Mouse (Mus musculus) intestine, postnatal 0 days (tissue): ENCODE data around the gene Add3. TPM values are rescaled to one million over a fixed set of nuclear protein-coding genes. Genes with fewer than 3 reads are reported as not detected.
A peak's percentile ranks its signal among the peaks of the same experiment; 100 is the strongest.

Experiments
- ATAC-seq: fragments of 200-750 bp; cut with Nextera tagmentation; 2 replicates; pipeline ENCODE4 v1.8.0; 2017; ENCODE audit warnings: mild to moderate bottlenecking, moderate TSS enrichment, moderate library complexity
- H3K27ac ChIP-seq: fragments of 300-500 bp; sonication (generic); 2 replicates; pipeline ENCODE4 v1.5.1; 2014; ENCODE audit warnings: mild to moderate bottlenecking, low read depth, low read length, moderate library complexity
- H3K27me3 ChIP-seq: fragments of 300-500 bp; sonication (generic); replicated peaks from 2 replicates; pipeline ENCODE4 v1.6.1; 2014; ENCODE audit warnings: low read length, mixed read lengths; ENCODE audit not compliant: control insufficient read depth, insufficient read depth
- H3K36me3 ChIP-seq: fragments of 300-500 bp; sonication (generic); 2 replicates; pipeline ENCODE4 v1.6.1; 2014; ENCODE audit warnings: mild to moderate bottlenecking, moderate library complexity; ENCODE audit not compliant: control insufficient read depth, insufficient read depth
- H3K4me1 ChIP-seq: fragments of 300-500 bp; sonication (generic); replicated peaks from 2 replicates; pipeline ENCODE4 v1.6.1; 2014; ENCODE audit warnings: antibody characterized with exemption, low read length, mixed read lengths; ENCODE audit not compliant: control insufficient read depth, insufficient read depth
- H3K4me2 ChIP-seq: fragments of 300-500 bp; sonication (generic); replicated peaks from 2 replicates; pipeline ENCODE4 v1.6.1; 2014; ENCODE audit warnings: low read depth, mild to moderate bottlenecking, moderate library complexity
- H3K4me3 ChIP-seq: fragments of 300-500 bp; sonication (generic); 2 replicates; pipeline ENCODE4 v1.5.1; 2014; ENCODE audit warnings: low read depth, low read length
- H3K9ac ChIP-seq: fragments of 300-500 bp; sonication (generic); 2 replicates; pipeline ENCODE4 v1.6.1; 2014; ENCODE audit warnings: mild to moderate bottlenecking, low read depth, low read length
- H3K9me3 ChIP-seq: fragments of 300-500 bp; sonication (generic); 2 replicates; pipeline ENCODE4 v1.6.1; 2016; ENCODE audit warnings: mixed run types; ENCODE audit not compliant: control insufficient read depth
- CTCF ChIP-seq: sonication (generic); IDR thresholded peaks from 2 replicates; pipeline ENCODE4 v1.5.1; 2016; ENCODE audit warnings: low read depth, mild to moderate bottlenecking, control low read depth, antibody characterized with exemption, moderate library complexity
- WGBS: fragments of 180-500 bp; shearing (Covaris S2); extraction: QIAGEN DNeasy Blood & Tissue Kit; methylation state at CpG from one replicate; pipeline ENCODE4 v1.1.7; 2014; 5-methylcytosine and 5-hydroxymethylcytosine counted together
- polyA plus RNA-seq: library from polyadenylated mRNA; unstranded; fragments of >200 nt; fragmentation: Nextera tagmentation; extraction: Ambion mirVana; gene quantifications from 2 replicates; pipeline ENCODE4 v1.2.1, GENCODE M21; 2015

Gene Add3
- polyA plus RNA-seq, 1 experiment from 2014 or later: 46.8 TPM

- H3K36me3 ChIP-seq: no peaks in the 10 kb centered on the region
- H3K9ac ChIP-seq: no peak overlapping the region
- no peaks in the 10 kb centered on the region for H3K27me3 ChIP-seq
- no peak overlapping the region for H3K4me2 ChIP-seq
- no peak overlapping the region for H3K4me3 ChIP-seq
- no peak for ATAC-seq
- peak; percentile 53 for TF ChIP-seq CTCF
- H3K27ac ChIP-seq: no peak overlapping the region
- WGBS: 22% methylated on average over 3 of the region's 3 CpGs
- H3K4me1 ChIP-seq: no peaks in the 10 kb centered on the region
- H3K9me3 ChIP-seq: no peaks in the 10 kb centered on the region
Measured at GRCm38 (mm10) chr19:53149381-53149780, 9.1 kb downstream of the Add3 start.

DNA sequence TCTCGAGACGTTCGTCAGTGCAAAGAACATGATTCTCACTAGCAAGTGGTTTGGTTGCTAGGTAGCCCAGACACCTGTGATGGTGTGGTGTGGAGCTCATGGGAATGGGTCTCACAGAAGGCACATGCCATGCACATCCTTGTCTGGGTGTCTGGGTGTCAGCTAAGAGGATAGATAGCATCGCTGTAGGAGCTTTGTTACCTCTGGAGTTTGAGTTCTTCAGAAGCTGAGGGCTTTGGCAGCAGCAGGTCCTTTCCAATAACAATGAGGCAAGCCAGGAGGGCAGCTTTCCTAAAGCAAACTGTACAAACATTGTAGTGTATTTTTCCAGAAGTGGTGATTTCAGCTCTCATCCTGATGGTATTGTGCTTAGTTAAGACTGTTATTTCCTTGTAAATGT lies 12.2 kb downstream of the Add3 start:
- no peak for ATAC-seq
- no peaks in the 10 kb centered on the region for H3K36me3 ChIP-seq
- H3K9me3 ChIP-seq: no peaks in the 10 kb centered on the region
- H3K27ac ChIP-seq: peak overlapping the region; percentile 24; the same call in 1 of the 2 replicates
- H3K4me3 ChIP-seq: no peak overlapping the region
- no peaks in the 10 kb centered on the region for H3K27me3 ChIP-seq
- no peak overlapping the region for H3K4me2 ChIP-seq
- no peak overlapping the region for H3K9ac ChIP-seq
- no peaks in the 10 kb centered on the region for H3K4me1 ChIP-seq
- WGBS: 70% methylated on average over 4 of the region's 4 CpGs
- no peak for TF ChIP-seq CTCF

GRCm38 (mm10) chr19:53153096-53153495 lies 12.9 kb downstream of the Add3 start:
- 66% methylated on average over 4 of the region's 4 CpGs for WGBS
- ATAC-seq: no peak

DNA sequence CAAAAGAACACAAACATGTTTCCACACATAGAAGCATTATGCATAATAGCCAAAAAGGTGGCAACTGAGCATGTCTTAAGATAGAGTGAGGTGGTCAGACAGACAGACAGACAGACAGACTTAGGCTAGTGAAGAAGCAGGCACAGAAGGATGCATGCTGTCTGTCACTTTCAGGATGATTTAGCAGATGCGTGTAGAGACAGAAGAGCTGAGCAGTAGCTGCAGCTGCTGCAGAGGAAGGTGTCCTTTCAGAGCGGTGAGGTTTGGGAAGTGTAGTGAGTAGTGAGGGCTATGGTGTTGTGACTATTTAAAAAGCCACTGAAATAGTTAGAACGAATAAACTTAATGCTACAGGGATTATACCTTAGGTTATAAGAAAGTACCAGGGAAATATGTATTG lies 13.9 kb downstream of the Add3 start:
- Histone ChIP-seq H3K27ac (no peak overlapping the region), H3K9ac (no peak overlapping the region), H3K4me2 (no peak overlapping the region), H3K36me3 (no peaks in the 10 kb centered on the region), H3K4me3 (no peak overlapping the region), H3K4me1 (no peaks in the 10 kb centered on the region), H3K9me3 (no peaks in the 10 kb centered on the region), H3K27me3 (no peaks in the 10 kb centered on the region)
- ATAC-seq: no peak
- 82% methylated on average over 3 of the region's 3 CpGs for WGBS
- no peak for TF ChIP-seq CTCF

More at GRCm38 (mm10) chr19:53153096-53153495, 12.9 kb downstream of the Add3 start:
- Histone ChIP-seq H3K36me3 (no peaks in the 10 kb centered on the region), H3K9ac (no peak overlapping the region), H3K4me1 (no peaks in the 10 kb centered on the region), H3K4me3 (no peak overlapping the region), H3K4me2 (no peak overlapping the region), H3K27me3 (no peaks in the 10 kb centered on the region), H3K27ac (no peak overlapping the region), H3K9me3 (no peaks in the 10 kb centered on the region)
- no peak for TF ChIP-seq CTCF

- H3K4me2 ChIP-seq: no peak overlapping the region
- no peak overlapping the region for H3K27ac ChIP-seq
- no peak for ATAC-seq
- no peaks in the 10 kb centered on the region for H3K36me3 ChIP-seq
- 72% methylated on average over 3 of the region's 3 CpGs for WGBS
- H3K9ac ChIP-seq: no peak overlapping the region
- no peak for TF ChIP-seq CTCF
- H3K9me3 ChIP-seq: no peaks in the 10 kb centered on the region
- H3K4me3 ChIP-seq: no peak overlapping the region
- no peaks in the 10 kb centered on the region for H3K4me1 ChIP-seq
- H3K27me3 ChIP-seq: no peaks in the 10 kb centered on the region
Measured at GRCm38 (mm10) chr19:53156361-53156760, 16.1 kb downstream of the Add3 start.

DNA sequence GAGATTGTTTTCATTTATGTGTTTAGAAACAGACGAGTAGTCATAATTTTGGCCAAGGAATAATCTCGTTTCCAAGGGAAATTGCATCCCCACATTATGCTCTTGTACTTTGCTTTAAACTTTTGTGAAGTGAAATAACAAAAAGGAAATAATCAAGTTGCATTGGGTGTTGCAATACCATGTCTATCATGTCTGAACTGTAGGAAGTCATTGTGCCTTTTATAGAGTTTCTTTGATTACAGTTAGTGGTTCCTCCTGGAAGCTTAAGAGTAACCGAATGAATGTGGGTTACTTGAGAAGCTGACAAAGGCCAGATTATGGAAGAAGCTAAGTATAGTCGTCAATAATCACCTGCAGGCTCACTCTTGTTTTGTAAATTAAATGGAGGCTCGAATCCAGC lies 16.9 kb downstream of the Add3 start:
- H3K27ac ChIP-seq: no peak overlapping the region
- H3K9me3 ChIP-seq: no peaks in the 10 kb centered on the region

DNA sequence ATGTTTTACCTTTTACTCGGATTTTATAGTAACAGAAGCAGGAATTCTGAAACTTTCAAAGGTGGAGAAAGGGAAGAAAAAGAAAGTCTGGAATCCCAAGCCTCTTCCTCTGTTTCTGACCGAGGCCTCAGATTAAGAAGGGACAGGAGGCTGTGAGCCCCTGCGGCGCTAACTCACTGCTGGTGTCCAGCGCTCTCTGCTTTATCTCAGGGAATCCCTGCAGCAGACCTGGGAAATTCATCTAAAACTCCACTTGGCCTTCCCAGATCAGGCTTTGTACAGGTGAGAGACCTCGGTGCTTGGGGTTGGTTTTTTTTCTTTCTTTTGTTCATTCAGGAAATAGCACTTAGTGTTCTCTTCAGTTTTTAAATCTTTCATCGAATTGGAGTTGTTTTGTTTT lies 19.1 kb downstream of the Add3 start:
- no peaks in the 10 kb centered on the region for H3K27me3 ChIP-seq

More for the DNA sequence above, 16.9 kb downstream of the Add3 start:
- no peak for ATAC-seq
- Histone ChIP-seq H3K4me3 (no peak overlapping the region), H3K27me3 (no peaks in the 10 kb centered on the region), H3K4me2 (no peak overlapping the region), H3K9ac (no peak overlapping the region), H3K36me3 (no peaks in the 10 kb centered on the region), H3K4me1 (no peaks in the 10 kb centered on the region)
- 57% methylated on average over 5 of the region's 5 CpGs for WGBS
- TF ChIP-seq CTCF: no peak

More for the DNA sequence above, 19.1 kb downstream of the Add3 start:
- Histone ChIP-seq H3K9me3 (no peaks in the 10 kb centered on the region), H3K27ac (no peak overlapping the region), H3K4me3 (no peak overlapping the region), H3K4me2 (no peak overlapping the region), H3K36me3 (no peaks in the 10 kb centered on the region), H3K9ac (no peak overlapping the region), H3K4me1 (no peaks in the 10 kb centered on the region)
- ATAC-seq: no peak
- 64% methylated on average over 7 of the region's 7 CpGs for WGBS
- no peak for TF ChIP-seq CTCF
